Mouse (Mus musculus) heart, postnatal 0 days (tissue): ENCODE measurements around the gene Slc24a2.

Source experiments
- CTCF ChIP-seq: IDR thresholded peaks from 2 replicates; pipeline ENCODE4 v1.5.1; 2016; ENCODE audit warnings: antibody characterized with exemption, control low read depth, low read depth
- EP300 ChIP-seq: IDR thresholded peaks from 2 replicates; pipeline ENCODE4 v1.6.1; 2016; ENCODE audit warnings: antibody characterized with exemption, low read depth

GRCm38 (mm10) chr4:87177116-87177515 lies 53.2 kb downstream of the Slc24a2 start:
- TF ChIP-seq CTCF: no peak
- no peak for TF ChIP-seq EP300
